Mouse (Mus musculus): ENCODE data around the gene Nod1. TPM values are rescaled to one million over a fixed set of nuclear protein-coding genes. Genes with fewer than 3 reads are reported as not detected.

Gene Nod1
- 8.8 TPM for polyA plus RNA-seq (2015; fragmentation: Illumina TruSeq; extraction: RNeasy Lipid Tissue Mini Kit (QIAGEN cat#74804); ENCODE audit: insufficient read depth, low read depth, low replicate concordance)

DNA sequence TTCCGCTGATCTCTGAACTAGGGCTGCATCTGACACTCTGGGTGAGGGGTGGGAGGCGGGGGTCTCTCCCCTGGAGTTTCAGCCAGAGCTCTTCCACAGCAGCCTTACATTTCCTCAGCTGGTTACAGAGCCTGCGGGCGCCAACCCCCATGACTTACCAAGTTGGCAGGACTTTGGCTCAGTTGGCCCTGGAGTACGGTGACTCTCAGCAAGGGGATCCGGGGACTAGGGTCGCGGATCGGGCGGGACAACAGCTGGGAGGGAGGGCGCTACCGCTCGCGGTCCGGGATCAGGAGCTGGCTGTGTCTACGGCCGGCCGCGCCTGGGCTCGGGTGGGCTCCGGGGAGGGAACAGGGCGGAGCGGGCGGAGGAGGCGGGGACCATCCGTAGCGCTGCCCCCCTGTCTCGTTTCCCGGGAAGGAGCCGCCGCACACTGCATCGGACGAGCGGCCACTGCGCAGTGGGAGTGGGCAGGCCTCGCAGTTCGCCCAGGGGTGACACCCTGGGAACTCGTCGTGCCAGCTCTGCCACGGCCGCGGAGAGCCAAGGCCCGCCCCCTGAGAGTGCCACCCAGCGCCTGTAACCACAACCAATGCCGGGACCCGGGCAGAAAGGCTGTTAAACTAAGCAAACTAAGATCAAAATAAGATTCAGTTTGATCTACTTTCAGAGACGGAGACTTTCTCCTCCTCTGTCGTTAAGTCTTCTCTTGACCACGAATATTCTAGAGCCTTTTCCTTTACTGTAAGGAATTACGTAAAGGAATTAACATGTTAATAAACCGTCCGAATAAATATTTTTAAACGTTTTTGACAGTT is at the start of gene Nod1:
Gene Nod1 (minus strand): TSS at position 502 of the 818 bp plus-strand sequence.

DNA sequence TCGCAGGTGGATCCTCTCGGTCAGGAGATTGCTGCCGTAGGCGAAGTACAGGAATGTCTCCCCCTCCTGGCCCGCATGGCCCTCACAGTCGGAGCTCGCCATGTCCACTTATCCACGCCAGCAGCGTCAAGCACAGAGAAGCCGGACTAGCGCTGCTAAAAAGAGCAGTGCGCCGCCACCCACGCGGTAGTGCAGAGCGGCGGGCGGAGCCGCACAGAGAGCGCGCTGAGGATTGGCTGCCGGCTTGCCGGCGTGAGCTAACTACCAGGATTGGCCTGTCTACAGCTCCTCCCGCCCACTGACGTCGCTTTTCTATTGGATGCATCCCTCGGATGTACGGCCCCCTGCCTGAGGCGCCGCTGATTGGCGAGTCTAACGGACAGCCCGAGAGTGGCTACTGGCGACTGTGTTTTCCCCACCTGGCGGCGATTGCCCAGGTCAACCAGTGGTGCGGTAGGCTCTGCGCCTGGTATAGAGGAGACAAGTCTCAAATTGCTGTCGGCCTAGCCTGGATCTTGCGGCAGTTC is 20.4 kb upstream of the Nod1 start, which contains the start of gene Ggct:
Gene Ggct (minus strand): TSS at position 217 of the 527 bp plus-strand sequence.

Other genes with a start within 250 kb of the Nod1 start
- gene Znrf2, start 155.7 kb downstream of the Nod1 start, polyA plus RNA-seq (2015; fragmentation: Illumina TruSeq; extraction: RNeasy Lipid Tissue Mini Kit (QIAGEN cat#74804); ENCODE audit: insufficient read depth, low read depth, low replicate concordance): 3.4 TPM
- gene Ggct, start 20.3 kb upstream of the Nod1 start, polyA plus RNA-seq (2015; fragmentation: Illumina TruSeq; extraction: RNeasy Lipid Tissue Mini Kit (QIAGEN cat#74804); ENCODE audit: insufficient read depth, low read depth, low replicate concordance): 7.3 TPM
- gene Gars, start 65.4 kb upstream of the Nod1 start, polyA plus RNA-seq (2015; fragmentation: Illumina TruSeq; extraction: RNeasy Lipid Tissue Mini Kit (QIAGEN cat#74804); ENCODE audit: insufficient read depth, low read depth, low replicate concordance): 20.9 TPM
- gene Crhr2, start 160.4 kb upstream of the Nod1 start, polyA plus RNA-seq (2015; fragmentation: Illumina TruSeq; extraction: RNeasy Lipid Tissue Mini Kit (QIAGEN cat#74804); ENCODE audit: insufficient read depth, low read depth, low replicate concordance): 0.78 TPM
- 25.2 TPM for gene Inmt, start 202.4 kb upstream of the Nod1 start, polyA plus RNA-seq (2015; fragmentation: Illumina TruSeq; extraction: RNeasy Lipid Tissue Mini Kit (QIAGEN cat#74804); ENCODE audit: insufficient read depth, low read depth, low replicate concordance)
- gene Mindy4, start 230.8 kb upstream of the Nod1 start, polyA plus RNA-seq (2015; fragmentation: Illumina TruSeq; extraction: RNeasy Lipid Tissue Mini Kit (QIAGEN cat#74804); ENCODE audit: insufficient read depth, low read depth, low replicate concordance): 1.6 TPM